Mouse (Mus musculus) G1E-ER4 (cell line): ENCODE measurements around the gene Polr3a. TPM values are rescaled to one million over a fixed set of nuclear protein-coding genes. Genes with fewer than 3 reads are reported as not detected.

Experiments
- GATA1 ChIP-seq: IDR thresholded peaks from one replicate; pipeline ENCODE4 v1.8.0; 2012; ENCODE audit warnings: low read length, inconsistent platforms
- polyA plus RNA-seq: library from polyadenylated mRNA; stranded (reverse); fragments of >175 nt; gene quantifications from 2 replicates; pipeline ENCODE4 v1.2.3, GENCODE M21; 2012

Polr3a gene
- polyA plus RNA-seq, 1 experiment: 4.1 TPM

DNA sequence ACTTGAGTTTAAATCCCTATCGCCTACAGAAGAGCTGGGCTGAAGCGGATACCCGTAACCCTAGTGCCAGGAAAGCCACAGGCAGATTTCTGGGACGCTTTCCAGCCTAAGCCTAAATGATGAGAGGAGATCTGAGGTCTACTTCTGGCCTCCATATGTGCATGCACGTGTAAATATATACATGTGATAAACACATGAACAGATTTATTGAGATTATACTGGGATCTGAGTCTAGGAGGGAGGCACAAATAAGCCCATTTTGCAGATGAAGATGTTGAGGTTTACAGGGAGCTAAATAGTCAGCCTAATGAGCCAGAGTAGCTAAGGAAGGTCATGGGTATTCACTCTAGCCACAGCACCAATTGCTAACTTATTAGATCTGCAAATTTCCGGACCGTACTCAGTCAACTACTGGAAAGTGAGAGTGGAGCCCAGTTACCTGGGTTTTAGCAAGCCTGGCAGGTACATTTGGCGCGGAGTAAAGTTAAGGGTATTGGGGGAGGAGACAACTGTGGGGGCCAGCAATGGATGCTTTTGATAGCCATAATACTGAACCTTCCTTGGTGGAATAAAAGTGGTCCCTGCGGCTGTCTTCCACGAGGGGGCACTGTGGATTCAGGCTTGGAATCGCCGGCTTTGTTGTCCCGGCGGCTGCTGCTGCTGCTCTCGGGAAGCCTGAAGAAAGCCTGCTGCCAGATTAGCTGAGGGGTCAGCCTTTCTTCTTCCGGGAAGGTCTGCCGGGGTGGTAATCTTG, 13.4 kb upstream of the Polr3a start:
- no peak for TF ChIP-seq GATA1

DNA sequence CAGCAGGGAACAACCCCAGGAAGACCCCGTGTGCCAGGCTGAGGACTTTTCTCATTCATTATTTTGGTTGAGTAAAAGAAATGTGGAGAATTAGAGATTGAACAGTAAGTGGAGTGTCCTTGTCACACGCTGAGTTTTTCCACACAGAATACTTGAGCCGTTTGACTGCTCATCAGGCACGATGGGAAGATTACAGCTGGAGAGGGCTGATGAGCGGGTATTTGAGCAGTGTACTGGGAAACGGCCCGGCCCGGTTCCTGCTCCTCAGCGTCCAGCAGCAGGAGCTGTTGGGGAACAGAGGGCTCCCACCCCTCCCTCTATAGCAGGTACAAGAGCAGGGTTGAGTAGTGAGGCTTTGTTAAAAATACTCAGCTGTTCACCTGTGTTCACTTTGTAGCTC, 12.6 kb upstream of the Polr3a start:
- no peak for TF ChIP-seq GATA1

DNA sequence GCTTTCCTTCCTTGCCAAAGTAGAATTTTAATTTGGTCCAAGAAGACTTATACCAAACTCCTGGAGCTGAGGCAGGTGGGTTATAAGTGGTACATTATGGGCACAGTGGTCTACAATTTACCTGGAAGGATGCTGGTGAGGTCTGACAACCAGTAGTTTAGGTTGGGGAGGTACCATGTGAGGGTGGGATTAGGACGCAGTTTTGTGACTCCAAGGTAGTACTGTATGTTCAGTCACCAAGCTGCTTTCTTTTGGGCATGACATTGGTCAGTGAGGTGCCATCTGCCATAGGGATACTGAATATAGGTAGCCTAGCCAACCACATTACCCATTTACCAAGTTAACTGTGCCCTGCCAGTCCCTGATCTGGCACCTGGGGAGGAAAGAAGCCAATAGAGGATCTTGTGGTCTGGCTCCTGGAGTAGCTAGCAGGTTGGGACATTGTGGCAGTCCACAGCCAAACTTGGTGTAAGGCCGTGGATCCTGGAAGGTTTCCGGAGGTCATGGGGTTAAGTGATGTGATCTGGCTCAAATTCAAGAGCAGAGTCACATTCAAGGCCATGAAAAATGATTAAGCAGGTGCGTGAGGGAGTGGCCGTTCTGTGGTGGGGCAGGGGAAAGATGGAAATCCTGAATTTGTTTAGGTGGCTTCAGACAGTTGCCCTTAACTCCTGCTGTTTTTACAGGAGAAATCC, 11.8 kb upstream of the Polr3a start:
- no peak for TF ChIP-seq GATA1

DNA sequence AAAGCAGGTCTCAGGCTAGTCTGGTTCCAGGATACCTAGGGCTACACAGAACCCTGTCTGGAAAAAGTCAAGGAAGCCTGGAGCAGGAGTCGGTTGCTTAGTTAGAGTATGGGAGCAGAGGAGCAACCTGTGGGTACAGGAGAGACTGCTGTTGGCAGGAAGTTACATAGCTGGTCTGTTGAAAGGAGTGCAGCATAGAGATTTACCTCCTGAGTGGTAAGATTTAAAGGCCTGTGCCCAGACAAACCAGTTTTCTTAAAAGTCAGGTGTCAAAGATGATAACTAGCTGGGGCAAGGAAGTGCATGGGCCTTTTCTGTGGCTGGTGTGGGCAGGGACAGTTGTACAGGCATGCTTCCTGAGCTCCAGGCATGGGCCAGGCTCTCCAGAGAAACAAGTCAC, 10.6 kb upstream of the Polr3a start:
- TF ChIP-seq GATA1: no peak

DNA sequence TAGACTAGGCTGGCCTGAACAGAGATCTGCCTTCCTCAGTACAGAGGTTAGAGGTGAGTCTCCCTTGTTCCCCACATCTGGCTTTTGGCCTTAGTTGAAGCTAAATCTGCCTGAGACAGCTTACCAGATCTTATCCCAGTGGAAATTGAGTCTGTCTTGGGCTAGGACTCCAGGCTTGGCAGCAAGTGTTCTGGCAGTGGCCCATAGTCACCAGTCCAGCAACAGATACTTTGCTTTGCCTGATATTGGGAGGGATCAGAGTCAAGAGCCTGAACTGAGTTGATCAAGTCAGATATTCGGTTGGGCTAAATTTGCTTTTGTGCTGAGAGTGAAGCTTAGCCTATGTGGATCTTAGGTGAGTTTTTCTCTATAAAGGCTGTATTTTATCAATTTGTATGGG, 9.6 kb upstream of the Polr3a start:
- TF ChIP-seq GATA1: no peak

DNA sequence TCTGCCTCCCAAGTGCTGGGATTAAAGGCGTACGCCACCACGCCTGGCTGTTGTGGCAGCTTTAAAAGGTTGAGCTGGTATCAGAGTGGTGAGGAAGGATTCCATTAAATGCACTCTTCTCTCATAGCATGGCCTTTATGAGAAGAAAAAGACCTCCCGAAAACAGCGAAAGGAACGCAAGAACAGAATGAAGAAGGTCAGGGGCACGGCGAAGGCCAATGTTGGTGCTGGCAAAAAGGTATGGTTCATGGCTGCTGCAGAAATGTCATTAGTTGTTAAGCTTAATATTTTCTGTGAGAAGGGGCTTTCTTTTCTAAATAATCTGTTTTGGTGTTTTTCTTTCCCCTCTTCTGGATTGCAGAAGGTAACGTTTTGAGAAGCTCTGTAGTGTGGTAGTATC, 6.4 kb upstream of the Polr3a start:
- TF ChIP-seq GATA1: no peak

DNA sequence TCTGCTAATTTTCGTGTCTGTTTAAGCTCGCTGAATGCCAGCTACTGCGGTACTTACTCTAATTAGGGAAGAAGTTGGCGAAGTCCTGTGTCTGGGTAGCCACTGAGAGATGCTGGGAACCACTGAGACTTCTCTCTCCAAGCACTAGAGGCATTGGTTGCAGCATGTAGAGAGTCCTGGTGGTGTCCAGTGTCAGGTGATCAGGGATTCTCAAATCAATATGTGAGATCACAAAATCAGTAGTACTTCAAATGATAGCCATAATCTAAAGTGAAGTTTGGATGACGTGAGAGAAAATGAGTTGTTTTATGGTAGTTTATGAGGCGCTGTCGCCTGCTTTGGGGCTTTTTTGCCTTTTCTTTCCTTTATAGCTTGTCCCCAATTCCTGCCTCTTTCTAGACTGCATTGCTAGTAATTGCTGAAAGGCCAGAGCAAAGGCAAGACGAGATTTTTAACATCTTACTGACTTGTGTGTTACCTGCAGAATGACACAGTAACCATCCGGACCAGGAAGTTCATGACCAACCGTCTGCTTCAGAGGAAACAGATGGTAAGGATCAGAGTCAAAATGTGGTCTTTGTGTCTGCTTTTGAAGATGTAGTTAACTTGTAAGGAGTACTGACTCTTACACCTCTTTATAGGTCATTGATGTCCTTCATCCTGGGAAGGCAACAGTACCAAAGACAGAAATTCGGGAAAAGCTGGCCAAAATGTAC, 4.6 kb upstream of the Polr3a start:
- TF ChIP-seq GATA1: no peak

DNA sequence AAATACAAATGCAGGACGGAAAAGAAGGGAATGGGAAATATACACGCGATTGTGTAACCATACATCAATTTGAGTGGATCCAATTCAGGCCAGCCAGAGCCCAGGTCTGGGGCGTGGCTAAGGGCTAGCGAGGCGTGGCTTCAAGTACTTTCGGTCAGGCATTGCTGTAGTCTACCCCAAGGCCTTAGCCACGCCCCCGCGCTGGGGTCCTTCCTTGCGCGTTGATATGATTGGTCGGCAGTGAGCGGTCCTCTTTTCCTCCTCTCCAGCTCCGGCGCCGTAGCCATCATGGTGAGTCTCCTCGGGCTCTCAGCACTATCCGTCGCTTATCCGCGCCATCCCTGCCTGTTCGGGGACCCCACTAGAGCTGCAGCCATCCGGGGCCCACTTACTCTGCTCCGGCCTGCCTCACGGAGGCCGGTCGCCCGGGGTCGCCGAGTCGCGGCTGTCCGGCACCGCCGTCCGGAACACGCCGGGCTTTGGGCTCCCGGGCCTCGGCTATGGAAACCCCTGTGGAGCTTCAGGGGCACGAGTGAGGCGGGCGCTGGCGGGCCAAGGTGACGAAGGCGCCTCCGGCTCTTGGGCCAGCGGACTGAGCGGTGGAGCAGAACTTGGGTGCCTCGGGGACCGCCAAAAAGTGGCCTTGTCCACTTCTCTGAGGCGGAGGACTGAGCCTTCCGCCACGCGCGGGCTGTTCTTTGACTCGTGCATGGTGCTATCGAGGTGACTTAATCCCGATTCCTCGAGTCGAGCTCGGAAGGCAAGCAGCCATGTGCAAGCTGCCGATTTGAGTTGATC, 3.8 kb upstream of the Polr3a start:
- no peak for TF ChIP-seq GATA1

DNA sequence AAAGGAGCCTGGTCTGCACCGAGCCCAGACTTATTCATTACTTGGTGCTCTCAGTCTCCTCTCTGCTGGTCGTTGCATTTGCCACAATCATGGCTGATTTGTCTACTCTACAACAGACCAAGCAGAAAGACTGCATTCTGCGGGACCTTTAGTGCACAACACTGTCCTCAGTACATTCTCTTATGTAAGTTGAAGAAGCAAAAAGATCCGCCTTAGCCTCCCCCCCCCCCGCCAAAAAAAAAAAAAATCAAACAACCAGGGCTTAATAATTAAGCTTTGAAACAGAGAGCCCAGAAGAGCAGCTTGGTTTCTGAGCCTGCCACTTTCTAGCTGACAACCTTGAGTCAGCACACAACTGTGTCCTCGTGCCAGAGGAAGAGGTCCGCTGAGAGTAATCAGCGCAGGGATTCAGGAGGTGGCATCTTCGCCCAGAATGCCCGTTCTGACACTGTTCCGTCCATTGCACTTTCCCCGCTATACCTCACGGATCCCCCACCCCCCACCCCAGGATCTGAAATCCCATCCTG, 554 bp downstream of the Polr3a start:
- TF ChIP-seq GATA1: no peak

DNA sequence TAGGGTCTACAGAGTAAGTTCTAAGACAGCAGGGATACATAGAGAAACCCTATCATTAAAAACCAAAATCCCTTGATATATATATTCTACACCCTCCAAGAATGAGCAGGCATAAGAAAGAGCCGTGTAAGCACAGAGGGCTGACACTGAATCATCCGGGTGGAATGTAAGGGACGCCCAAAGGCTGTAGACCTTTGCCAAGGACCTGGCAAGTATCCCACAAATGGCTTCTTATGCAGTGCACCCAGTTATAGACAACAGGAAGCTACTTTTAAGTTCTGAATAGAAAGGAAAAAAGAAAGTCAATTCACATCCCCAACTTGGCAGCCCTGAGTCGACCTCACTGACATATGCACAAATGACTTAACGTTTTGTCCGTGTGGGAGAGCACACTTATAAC, 18.1 kb downstream of the Polr3a start:
- no peak for TF ChIP-seq GATA1

DNA sequence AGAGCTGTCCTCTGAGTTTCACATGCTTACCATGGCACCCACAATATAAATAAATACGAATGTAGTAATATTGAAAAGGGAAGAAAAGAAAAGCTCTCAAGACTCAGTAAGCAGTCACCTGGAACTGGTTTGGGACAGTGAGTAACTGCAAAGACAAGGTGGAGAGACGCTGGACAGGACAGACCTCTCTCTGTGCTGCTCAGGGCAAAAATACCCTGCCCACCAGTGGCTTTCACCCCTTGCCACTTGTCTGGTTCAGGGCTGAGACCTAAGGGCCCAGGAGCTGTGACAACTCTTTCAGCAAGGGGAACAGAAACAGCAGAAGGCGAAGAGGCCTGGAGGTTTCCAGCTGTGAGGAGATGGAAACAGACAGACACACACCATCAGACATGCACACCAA, 28.7 kb downstream of the Polr3a start:
- TF ChIP-seq GATA1: no peak

Other genes starting within 250 kb of the Polr3a start
- gene Dlg5, start 241.1 kb downstream of the Polr3a start, polyA plus RNA-seq: 2.6 and 3.0 TPM in 2 replicates
- gene E330034G19Rik, start 193.8 kb downstream of the Polr3a start, polyA plus RNA-seq: not detected in 2 replicates
- 184 and 226 TPM in 2 replicates for gene Rps24, start 67 bp upstream of the Polr3a start, polyA plus RNA-seq